Mouse (Mus musculus) embryo, embryonic 11.5 days (tissue): ENCODE data around the gene 4933424G06Rik.
A peak's percentile ranks its signal among the peaks of the same experiment; 100 is the strongest.

Source experiments
- DNase-seq: peaks from one replicate; pipeline ENCODE4 v3.0.0-alpha.2; 2012; ENCODE audit warnings: low read depth, low spot score

4933424G06Rik gene

GRCm38 (mm10) chr1:36769951-36770350, 60.0 kb downstream of the 4933424G06Rik start:
- no peak for DNase-seq

- DNase-seq, result no peak
Observed at GRCm38 (mm10) chr1:36770998-36771397, 61.0 kb downstream of the 4933424G06Rik start.

DNA sequence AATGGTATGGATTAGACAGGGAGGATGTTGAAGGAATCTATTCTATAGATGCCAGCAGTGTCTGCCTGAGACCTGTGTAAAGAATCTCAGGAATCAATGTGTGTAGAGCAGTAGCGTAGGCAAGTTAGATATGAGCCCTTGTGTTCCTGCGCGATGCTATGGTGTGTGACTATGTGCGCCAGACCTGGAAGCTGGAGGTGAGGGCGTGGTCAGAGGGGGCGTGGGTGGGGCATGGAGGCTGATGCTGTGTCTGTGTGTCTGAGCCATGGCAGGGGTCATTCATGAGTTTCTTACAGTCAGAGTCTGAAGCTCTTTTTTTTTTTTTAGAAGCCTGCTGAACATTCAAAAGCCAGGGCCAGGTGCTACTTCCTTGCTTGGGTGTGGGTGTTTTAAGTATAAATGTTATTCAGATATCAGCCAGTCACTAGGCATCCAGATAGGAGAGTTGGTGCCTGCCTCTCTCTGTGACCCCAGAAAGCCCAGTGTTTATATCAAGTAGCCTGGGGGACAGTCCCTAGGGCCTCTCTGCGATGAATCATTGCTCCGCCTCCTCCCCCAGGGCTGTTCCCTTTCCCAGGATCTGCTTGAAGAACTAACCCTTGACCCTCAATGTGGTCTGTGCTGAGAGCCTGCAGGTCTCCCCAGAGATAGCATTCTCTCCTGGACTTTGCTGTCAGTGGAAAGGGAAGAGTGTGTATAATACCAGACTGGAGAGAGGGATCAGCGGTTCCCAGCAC, 62.4 kb downstream of the 4933424G06Rik start:
- DNase-seq, result no peak

DNA sequence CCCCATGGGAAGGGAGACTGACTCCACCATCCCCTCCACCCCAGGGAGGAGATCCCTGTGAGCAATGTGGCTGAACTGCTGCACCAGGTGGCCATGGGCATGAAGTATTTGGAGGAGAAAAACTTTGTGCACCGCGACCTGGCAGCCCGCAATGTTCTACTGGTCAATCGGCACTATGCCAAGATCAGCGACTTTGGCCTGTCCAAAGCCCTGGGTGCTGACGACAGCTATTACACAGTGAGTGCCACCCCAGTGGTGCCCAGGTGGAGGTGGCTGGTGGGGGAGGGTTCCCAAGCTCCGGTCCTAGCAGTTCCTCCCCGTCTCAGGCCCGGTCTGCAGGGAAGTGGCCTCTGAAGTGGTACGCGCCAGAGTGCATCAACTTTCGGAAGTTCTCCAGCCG, 70.8 kb downstream of the 4933424G06Rik start:
- no peak for DNase-seq

GRCm38 (mm10) chr1:36782476-36782875, 72.5 kb downstream of the 4933424G06Rik start:
- DNase-seq, result no peak

- peak; percentile 56 for DNase-seq
Observed at GRCm38 (mm10) chr1:36784365-36785134, 74.6 kb downstream of the 4933424G06Rik start.

GRCm38 (mm10) chr1:36785238-36785641, 75.3 kb downstream of the 4933424G06Rik start:
- peak; percentile 26 for DNase-seq

DNA sequence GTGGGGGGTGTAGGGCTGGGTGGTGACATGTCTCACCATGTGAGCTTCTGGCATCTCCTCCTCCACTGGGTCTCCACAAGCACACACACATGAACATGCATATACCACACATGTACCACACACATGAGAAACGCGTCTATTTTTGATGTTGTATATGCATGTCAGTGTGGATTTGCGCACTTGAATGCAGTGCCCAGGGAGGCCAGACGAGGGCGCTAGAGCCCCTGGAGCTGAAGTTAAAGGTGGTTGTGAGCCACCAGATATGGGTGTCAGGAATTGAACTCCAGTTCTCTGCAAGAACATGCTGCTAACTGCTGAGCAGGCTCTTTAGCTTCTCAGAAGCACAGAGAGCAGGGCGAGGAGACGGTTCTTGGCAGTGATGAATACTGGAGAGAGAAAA, 76.4 kb downstream of the 4933424G06Rik start:
- no peak for DNase-seq

- no peak for DNase-seq
Observed at GRCm38 (mm10) chr1:36789416-36789815, 79.5 kb downstream of the 4933424G06Rik start.

DNA sequence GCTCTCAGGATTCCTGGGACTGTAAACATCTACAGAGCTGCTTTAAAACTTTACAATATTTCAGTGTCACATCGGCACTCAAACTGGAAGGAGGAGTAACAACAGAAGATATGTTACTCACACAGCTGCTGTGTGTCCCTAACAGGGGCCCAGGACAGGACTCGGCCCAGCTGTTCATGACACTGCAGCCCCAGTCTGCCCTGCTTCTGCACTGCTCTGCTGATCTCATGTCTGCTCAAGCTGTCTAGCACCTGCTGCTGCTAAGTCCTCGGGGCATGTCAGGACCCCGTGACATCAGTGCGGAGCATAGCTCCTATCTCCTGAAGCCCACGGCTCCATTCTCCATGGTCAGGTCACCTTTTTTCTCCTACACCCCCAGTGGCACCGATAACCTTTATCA, 86.8 kb downstream of the 4933424G06Rik start:
- DNase-seq, result no peak

GRCm38 (mm10) chr1:36797481-36797880, 87.5 kb downstream of the 4933424G06Rik start:
- no peak for DNase-seq

DNA sequence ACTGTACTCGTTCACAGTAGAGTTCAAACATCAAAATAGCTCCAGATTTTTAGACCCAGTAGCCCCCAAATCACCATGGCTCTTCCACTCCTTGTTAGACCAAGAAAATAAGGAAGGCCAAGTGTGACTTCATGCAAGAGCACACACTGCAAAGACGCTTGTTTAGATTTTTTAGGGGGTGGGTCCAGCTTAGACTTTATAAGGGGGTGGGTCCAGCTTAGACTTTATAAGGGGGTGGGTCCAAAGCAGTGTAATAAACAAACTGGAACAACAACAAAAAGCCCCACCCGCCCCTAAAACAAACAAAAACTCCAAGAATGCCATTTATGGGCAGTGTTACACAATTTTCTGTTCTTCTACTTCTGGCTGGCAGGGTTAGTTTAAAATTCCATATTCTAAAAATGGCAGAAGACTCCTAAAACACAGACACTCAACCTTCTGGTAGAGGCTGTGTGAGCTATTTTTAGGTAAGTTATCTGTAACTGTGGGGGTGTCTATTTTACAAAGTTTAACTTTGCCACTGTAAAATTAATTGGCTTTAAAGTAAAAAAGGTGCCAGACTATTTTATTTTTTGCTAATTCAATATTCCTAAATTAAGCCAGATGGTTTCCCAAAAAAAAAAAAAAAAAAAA, 90.5 kb downstream of the 4933424G06Rik start:
- DNase-seq, result no peak

GRCm38 (mm10) chr1:36804259-36804658, 94.3 kb downstream of the 4933424G06Rik start:
- DNase-seq, result no peak

- DNase-seq, result no peak
Observed at GRCm38 (mm10) chr1:36804833-36805232, 94.9 kb downstream of the 4933424G06Rik start.

GRCm38 (mm10) chr1:36806181-36806905, 96.4 kb downstream of the 4933424G06Rik start:
- DNase-seq, result no peak

- no peak for DNase-seq
Observed at GRCm38 (mm10) chr1:36807086-36807485, 97.1 kb downstream of the 4933424G06Rik start.
